Mouse (Mus musculus) cerebellum, postnatal 10 days (tissue): ENCODE results near the gene Atp8b3.
A peak's percentile ranks its signal among the peaks of the same experiment; 100 is the strongest.

ENCODE experiments used
- DNase-seq, 2 experiments: peaks; one replicate each; pipeline ENCODE4 v3.0.0; 2021; ENCODE audit warnings: mixed read lengths in 2 of 2

The Atp8b3 gene

DNA sequence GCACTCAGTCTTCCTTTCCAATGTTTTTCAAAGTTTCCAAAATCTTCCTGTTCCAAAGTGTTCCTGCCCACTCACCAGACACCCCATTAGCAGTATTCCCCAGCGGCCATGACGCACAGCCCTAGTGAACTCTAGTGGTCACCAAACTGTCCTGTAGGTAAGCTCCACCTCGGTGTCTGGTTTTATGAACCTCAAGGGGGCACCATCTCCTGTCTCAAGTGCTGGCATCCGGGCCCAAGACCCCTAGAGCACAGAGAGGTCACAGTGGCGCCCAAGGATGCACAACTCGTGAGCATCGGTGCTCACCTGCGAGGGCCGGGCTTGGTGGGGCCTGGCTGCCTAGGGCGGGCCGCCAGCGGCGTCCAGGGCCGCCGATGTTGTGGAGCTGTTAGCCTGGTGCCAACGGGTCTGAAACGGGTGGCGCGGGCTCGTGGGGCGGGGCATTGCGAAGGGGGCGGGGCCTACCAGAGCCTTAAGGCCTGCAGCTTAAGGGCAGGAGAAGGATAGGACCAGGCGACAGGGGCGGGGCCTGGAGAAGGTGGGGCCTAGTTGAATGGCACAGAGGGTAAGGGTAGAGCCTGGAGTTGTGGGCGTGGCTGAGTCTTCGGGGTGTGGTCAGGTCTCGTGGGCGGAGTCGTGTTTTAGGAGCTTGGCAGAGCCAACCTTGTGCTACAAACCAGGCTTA is at the start of gene Atp8b3:
Gene Atp8b3 (minus strand): TSS at position 415 of the 685 bp plus-strand sequence.
- peak; percentile 63 to 71 for DNase-seq

DNA sequence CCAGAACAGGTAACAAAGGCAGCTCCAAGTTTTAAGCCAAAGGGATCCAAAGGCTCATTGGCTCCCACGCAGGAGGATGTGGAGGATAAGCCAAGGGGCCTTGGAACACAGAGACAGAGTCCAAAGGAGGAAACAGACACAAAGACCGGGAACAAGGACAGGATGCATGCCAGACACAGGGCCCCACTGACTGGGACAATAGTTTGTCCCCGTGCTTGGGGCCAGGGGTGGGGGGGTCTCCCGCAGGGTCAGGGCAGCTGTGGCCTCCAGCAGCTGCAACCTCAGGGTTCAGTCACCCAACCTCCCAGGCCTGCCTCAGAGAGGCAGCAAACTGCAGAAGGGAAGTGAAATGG is 48.4 kb upstream of the Atp8b3 start:
- DNase-seq: no peak

DNA sequence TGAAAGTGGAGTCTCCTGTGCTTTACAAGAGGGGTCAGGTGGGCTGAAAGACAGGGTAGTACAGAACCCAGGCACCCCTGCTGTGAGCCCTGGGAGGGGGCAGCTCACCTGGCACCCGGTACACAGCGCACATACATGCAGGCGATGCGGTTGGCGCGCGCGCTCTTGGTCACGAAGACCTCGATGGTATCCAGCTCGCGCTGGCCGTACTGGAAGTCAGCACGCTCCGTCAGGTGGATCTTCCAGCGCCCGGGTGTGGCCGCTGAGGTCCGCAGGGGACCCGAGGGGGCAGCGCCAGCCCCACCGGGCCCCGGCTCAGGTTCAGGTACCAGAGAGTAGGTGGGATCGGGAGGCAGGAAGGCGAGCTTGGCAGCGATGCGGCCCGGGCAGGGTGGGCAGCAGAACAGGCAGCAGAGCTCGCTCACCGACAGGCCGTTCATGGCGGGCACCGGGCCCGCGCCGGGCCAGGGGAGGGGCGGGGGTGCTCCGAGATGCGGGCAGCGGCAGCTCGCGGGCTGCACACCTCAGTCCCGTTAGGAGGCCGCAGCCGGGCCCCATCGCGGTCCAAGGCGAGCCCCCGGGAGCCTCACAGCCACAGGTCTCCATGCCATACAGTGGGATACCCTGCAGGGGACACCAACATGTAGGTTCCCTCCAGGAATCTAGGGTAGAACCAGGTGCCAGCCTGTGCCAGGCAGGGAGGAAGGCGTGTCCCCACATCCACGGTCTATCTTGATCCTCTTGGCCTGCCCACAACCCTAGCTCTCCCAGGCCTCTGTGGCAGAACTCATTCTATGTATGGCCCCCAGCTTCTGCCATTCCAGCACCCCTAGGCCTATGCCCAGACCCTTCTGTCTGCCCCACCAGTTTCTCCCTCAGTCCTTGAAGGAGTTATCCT is 47.7 kb upstream of the Atp8b3 start:
- no peak for DNase-seq

DNA sequence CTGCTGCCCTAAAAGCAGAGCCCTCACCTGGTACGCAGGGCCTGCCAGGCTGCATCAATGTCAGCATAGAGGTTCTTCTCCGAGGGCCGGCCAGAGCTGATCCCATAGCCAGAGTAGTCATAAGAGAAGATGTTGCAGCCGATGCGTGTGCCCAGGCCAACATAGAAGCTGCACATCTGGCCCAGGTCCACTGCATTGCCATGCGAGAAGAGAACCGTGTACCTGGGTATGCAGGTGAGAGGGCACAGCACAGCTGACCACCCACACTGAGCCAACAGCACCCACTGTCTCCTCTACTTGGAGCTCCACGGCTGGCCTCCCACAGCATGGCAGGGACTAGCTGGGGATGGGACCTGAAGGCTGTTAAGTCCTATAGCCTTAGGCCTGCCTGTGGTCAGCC is 46.7 kb upstream of the Atp8b3 start:
- no peak for DNase-seq

DNA sequence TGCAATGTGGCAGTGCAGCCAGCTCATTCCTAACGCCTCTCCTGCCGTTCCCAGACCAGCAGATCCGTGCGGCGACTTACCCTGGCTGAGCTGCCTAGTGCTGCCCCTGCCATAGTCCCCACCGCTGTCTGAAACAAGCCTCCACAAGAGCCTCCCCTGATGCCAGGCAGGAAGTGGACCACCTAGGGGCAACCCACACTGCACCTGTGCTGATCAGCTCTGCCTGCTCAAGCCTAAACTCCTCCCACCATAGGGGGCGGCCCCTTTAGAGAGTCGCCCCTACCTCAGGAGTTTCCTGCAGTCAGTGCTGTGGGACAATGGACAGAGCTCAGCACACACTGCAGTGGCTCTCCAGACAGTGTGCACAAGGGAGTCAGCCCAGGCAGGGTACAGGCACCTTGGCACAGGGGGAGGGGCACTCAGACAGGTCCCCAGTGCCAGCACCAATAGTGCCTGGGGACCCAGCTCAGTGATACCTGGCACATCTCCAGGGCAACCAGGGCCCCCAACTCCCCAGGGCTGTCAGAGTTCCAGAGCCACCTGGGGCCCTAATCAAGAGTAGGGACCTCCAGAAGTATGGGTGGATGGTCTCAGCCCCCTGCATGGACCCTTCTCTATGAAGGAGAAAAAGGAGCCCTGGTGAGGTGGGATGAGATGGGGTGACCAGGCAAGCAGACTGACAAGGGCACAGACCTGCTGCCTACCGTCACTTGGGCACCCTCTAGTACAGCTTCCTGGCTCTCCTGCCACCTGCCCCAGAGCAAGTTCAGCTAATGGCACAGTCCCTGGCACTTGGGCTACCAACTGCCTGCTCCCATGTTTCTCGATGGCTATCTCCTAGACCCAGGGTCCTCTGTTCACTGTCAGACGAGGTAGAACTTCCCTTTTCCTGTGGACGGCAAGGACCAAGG is 46.0 kb upstream of the Atp8b3 start:
- DNase-seq: peak in 1 of 2 experiments; percentile 20

DNA sequence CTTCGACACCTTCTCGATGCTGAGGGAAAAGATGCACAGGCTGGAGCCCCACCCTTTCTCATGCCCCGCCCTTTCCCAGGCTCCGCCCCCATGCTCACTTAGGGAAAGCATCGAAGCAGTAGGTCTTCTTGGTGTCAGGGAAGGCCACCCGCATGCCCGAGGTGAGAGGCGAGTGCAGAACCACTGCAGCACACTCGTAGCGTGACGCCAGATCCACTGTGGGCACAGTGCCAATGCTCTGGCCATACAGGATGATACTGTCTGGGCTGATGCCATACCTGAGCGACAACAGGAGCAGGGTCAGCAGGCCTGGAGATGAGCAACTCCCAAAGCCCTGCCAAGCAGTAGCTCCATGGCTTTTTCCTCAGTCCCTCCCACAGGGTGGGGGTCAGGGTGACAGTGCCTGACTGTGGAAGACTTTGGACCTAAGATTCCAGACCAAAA is 45.1 kb upstream of the Atp8b3 start:
- DNase-seq: peak; percentile 60 to 62

DNA sequence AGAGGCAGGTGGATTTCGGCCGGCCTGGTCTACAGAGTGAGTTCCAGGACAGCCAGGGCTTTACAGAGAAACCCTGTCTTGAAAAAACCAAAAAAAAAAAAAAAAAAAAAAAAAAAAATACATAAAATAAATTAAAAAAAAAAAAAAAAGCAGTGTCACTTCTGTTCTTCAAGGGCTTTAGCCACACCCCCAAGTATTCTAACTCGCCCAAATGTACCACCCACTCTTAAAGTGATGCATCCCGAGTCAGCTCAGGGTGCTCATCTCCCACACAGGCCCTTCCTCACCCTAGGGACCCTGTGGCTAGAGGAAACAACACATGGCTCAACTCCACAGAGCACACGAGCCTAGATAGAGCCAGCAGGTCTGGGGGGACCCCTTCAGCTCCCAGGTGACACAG is 44.1 kb upstream of the Atp8b3 start:
- DNase-seq: no peak

DNA sequence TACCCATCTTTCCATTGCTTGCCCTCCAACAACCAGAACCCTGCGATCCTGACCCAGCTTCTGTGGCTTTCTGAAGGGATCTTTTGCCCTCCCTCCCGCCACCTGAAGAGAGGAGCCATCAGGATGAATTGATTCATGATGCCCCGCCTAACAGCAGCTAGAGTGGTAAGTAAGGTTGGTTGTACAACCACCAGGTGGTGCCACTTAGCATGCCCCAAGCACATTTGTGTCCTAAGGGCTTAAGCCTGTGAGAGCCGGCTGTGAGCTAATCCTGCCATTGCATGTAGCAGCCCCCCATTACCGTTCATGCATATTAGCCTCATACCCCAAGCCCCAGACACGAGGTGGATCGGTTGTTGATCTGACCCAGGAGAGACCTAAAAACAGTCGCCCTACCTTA is 40.0 kb upstream of the Atp8b3 start:
- peak; percentile 74 to 78 for DNase-seq

DNA sequence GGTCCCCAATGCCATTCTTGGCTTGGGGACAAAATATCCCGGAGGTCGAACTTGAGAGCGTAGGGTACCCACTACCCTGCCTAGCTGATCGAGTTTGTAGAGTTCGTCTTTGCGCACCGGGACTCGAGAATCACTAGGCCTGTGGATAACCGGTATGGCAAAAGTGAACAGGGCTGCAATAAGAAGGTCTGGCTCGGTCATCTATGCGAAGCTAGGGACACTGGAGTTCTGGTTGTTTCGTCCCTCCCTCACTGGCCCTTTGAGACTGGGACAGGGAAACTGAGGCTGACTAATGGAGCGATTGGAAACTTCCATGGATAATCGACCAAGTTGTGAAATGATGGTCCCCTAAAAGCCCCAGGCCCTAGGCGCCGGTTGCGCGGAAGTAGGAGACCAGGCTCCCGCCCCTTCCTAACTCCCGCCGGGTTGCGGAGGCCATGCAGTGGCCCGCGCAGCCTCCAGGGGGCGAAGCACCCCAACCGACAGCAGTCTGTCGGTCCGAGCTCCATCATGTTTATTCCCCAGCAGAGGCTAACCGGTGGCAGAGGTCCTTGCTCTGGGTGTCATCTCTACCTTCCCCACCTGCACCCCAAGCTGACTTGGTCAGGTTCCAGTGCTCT is 39.3 kb upstream of the Atp8b3 start:
- DNase-seq: peak; percentile 84

DNA sequence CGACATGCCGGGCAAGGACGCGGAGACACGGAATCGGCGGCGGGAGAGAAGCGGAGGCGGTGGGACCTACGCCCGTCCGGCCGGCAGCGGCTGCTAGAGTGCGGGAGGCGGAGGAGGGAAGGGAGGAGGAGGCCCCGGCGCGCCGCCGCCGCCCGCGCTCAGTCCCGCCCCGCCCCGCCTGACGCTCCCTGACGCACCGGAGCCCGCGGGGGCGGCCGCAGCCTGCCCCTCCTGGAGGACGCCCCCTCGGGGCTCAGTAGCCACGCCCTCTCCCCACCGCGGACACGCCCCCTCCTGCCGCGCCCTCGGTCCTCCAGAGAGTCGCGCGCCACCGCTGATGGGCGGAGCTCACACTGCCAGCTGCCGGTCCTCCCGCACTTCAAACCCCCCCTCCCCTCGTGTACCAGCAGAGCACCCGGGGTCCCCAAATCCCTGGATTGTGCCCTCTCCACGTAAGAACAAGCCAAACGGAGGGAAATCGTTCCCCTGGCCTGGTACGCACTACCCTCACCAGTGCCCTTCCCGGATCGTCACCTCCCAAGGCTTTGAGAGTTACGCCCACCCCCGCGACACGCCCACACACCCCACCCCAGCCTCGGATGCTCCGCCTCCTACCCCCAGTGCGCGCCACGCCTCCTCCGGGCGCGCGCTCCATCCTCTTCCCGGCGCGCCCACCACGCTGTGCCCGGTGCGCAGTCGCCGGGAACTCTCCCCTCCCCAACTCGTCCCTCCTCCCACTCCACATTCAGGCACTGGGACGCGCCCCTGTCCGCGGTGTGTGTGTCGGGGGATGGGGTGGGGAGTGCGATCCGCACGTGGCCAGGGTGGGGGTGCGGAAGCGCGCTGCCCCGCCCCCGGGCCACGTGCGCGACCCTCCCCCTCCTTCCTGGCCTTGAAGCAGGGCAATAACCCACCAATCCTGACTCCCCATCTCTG is 38.5 kb upstream of the Atp8b3 start, which contains the start of gene Klf16:
Gene Klf16 (minus strand): TSS at position 127 of the 936 bp plus-strand sequence.
- DNase-seq: peak; percentile 89 to 94

DNA sequence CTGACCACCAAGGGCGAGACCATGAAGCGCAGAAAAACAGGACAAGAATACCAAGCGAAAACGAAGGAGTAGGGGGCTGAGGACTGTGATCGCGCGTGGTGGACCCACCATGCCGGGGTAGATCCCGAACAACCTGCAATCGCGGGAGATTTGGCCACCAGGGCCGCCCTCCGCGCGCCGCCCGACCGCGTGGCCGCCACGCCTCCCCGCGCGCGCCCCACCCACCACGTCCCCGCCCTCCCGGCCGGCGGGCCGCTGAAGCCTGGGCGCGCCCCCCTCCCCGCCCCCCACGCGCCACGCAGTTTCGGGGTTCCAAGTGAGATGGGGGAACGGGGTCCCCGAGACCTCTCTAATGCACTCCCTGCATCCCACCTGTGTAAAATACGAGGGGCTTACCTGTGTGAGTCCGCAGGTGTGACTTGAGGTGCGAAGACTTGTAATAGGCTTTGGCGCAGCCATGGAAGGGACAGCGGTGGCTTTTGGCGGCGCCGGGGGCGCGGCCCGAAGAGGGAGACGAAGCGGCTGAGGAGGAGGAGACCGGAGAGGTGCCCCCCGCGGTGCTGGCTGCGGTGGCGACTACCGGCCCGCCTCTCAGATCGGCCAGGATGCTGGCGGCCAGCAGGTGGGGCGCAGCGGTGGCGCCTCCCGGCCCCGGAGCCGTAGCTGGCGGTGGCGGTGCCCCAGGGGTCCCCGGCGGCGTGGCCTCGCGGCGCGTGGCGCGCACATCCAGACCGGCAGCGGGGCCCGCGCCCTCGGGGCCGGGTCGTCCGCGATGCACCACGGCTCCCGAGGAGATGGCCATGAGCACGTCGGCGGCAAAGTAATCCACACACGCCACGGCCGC is 37.6 kb upstream of the Atp8b3 start:
- DNase-seq: peak; percentile 72 to 73

DNA sequence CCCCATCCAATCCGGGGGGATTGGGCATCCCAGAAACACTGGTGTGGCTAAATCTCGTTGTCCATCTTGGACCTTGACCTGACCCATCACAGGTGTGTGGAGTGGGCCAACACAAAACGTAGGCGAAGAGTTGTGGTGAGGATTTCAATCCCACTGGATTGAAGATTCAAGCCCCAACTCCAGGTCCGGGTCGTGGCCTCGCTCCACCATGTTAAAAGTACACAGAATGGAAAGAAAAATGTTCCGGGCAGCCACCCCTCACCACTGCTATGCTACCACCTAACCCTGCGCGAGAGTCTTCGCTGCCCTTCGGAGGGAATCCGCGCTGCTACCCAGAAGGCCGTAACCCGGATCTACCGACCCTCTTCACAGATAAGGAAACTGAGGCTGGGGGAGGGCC is 37.0 kb upstream of the Atp8b3 start:
- DNase-seq: no peak

DNA sequence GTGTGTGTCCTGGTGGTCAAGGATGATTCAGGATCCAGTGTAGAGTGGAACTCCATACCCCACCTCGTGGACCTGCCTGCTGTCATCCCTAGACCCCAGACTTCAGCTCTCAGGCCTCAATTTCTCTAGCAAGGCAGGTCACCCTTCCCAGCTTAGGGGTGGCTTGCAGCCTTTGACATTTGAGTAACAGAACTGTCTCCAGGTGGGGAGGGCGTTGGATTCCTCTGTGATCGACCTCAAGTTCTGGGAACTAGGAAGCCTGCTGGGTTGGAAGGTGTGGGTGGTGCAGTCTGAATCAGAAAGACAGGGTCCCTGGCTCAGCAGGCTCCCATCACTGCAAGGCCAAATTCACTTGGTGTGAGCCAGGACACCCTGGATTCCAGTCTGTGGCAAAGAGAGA is 36.0 kb upstream of the Atp8b3 start:
- DNase-seq: no peak

DNA sequence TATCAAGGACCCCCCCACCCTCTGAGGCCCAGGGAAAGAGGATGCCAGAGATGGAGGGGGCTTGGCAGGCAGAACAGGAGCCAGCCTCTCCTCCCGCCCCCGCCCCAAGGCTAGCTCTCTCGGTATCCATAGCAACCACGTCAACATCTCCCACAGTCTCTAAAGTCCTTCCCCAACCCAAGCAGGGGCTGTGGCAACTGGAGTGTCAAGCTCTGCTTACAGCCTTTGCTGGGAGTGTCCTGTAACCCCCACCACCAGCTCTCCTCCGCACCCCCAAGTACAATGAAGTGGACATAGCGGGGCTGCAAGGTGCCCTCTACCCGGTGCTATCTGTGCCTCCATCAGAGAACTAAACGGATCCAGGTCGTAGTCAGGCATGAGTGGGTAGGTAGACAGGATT is 35.0 kb upstream of the Atp8b3 start:
- DNase-seq: peak; percentile 46 to 50

DNA sequence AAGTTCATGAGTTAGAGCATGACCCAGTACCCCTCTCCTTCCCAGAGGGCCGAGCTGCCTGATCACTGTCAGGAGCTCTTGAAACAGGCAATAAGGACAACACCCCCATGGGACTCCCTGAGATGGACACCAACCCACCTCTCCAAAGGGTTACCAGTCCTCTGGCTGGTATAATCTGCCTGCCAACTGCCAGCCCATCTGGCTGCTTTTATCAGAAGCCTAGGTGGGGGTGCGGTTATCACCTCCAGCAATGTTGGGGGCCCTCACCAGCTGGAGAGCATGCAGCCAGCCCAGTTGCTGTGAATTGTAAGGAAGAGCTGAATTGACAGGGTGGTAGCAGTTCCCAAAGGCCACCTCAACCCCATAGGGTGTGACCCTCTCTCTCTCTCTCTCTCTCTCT is 33.6 kb upstream of the Atp8b3 start:
- peak; percentile 36 to 49 for DNase-seq

DNA sequence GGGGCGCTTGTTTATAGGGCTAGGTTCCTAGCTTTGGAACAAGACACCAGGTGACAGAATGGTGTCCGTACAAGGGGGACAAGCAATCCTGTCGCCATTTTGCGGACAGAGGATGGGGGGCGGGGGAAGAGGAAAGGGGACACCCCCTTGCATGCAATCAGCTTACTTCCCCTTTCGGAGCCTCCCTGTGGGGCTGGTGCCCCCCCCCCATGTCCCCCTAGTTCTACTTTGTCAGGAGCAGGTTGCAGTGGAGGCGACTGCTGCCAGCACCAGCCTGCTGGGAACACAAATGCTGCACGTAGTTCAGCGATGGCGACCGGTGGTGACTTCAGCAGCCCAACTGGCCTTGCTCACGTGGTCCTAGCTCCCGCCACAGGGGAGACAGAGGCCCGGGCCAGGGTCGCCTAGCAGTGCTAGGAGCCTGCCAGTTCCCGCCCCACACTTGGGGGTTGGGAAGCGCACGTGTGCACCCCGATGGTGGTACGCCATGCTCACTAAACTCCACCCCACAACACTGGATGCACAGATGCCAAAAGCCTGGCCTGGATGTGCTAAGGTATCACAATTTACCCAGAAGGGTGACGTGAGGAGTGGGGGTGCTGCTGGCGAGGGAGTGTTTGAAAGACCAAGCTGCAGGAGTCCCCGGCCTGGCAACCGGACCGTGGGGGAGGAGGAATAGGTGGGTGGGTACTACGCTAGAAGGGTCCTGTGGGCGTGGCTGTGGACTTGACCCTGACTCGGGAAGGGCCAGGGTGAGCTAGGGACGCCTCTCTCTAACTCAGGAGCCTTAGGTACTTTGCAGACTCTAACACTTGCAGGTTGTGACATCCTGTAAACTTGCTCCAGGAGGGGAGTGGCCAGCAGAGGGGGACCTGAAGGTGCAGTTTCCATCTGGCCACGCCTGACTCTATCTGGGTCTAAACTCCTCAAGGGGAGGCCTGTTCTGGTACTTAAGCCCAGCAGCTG is 32.2 kb upstream of the Atp8b3 start:
- DNase-seq: peak; percentile 84 to 87

DNA sequence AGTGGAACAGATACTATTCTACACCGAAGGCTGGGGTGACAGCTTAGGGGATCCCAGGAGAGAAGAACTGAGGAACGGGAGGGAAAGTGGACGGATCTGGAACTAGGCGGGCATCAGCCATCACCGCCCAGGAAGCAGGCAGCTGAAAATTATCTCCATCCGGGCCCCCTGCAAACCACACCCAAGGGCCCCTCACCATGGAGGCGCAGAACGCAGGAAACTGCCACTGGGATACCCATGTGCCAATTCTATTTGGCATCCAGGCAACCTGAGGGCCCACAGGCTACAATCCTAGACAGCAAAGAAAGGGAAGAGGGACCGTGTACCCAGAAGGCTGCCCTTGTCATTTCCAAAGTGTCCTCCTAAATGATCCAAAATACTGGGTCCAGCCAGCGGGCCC is 31.5 kb upstream of the Atp8b3 start:
- DNase-seq: peak in 1 of 2 experiments; percentile 24

DNA sequence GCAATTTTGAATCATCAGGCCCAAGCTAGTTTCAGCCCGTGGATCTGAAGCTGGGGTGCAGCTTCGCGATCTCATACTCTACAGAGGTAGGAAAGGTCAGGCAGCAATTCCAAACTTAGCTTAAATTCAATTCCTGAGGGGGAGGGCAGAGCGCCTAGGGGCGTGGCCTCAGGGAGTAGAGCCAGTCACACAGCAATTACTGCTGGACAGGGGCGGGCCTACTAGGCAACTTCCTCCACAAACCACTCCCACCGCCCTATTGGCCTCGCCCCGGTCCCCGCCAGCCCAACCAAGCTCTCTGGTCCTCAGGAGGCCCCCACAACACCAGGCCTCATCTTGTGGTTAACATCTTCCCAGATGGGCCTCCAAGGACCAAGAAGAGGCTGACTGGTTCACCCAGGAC is 30.7 kb upstream of the Atp8b3 start:
- peak; percentile 39 to 46 for DNase-seq

DNA sequence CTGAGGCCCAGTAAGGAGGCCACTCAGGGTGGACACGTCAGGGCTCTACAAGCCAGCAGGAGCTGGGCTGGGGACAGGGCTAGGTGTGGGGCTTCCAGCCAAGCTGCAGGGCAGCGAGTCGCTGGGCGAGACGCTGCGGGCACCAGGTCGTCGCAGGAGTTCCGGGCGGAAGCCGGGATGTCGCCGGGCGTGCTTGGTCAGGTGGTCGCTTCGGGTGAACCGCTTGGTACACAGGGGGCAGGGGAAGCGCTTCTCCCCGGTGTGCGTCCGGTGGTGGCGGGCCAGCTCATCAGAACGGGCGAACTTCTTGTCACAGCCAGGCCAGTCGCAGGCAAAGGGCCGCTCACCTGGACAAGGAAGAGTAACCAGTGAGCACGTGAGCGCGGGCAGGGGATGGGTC is 30.0 kb upstream of the Atp8b3 start:
- no peak for DNase-seq
